Mouse (Mus musculus) midbrain, embryonic 14.5 days (tissue): ENCODE data around the gene Arl2bp. TPM values are rescaled to one million over a fixed set of nuclear protein-coding genes. Genes with fewer than 3 reads are reported as not detected.

Source experiments
- ATAC-seq: fragments of 200-750 bp; cut with Nextera tagmentation; 2 replicates; pipeline ENCODE4 v1.8.0; 2017; ENCODE audit warnings: moderate number of reproducible peaks, moderate library complexity; ENCODE audit not compliant: low FRiP score, low TSS enrichment
- DNase-seq: peaks from one replicate; pipeline ENCODE4 v3.0.0-alpha.2; 2015
- H3K27ac ChIP-seq: fragments of 300-500 bp; sonication (generic); replicated peaks from 2 replicates; pipeline ENCODE4 v1.5.1; 2014; ENCODE audit warnings: mild to moderate bottlenecking, low read depth, low read length, moderate library complexity
- H3K27me3 ChIP-seq: fragments of 300-500 bp; sonication (generic); 2 replicates; pipeline ENCODE4 v1.6.1; 2014; ENCODE audit warnings: low read length, control low read depth, mixed read lengths; ENCODE audit not compliant: control insufficient read depth, insufficient read depth
- H3K36me3 ChIP-seq: fragments of 300-500 bp; sonication (generic); 2 replicates; pipeline ENCODE4 v1.6.1; 2014; ENCODE audit warnings: low read length, control low read depth; ENCODE audit not compliant: control insufficient read depth, insufficient read depth
- H3K4me1 ChIP-seq: fragments of 300-500 bp; sonication (generic); 2 replicates; pipeline ENCODE4 v1.6.1; 2014; ENCODE audit warnings: mild to moderate bottlenecking, antibody characterized with exemption, low read length, control low read depth; ENCODE audit not compliant: control insufficient read depth, insufficient read depth
- H3K4me2 ChIP-seq: fragments of 300-500 bp; sonication (generic); 2 replicates; pipeline ENCODE4 v1.6.1; 2014; ENCODE audit warnings: mild to moderate bottlenecking, low read length, moderate library complexity
- H3K4me3 ChIP-seq: fragments of 300-500 bp; sonication (generic); replicated peaks from 2 replicates; pipeline ENCODE4 v1.5.1; 2014; ENCODE audit warnings: low read depth, low read length
- H3K9ac ChIP-seq: fragments of 300-500 bp; sonication (generic); replicated peaks from 2 replicates; pipeline ENCODE4 v1.6.1; 2014; ENCODE audit warnings: mild to moderate bottlenecking, low read length, moderate library complexity
- H3K9me3 ChIP-seq: fragments of 300-500 bp; sonication (generic); 2 replicates; pipeline ENCODE4 v1.6.1; 2016; ENCODE audit warnings: low read length, control low read depth, mixed read lengths; ENCODE audit not compliant: control insufficient read depth
- WGBS: fragments of 180-500 bp; shearing (Covaris S2); extraction: QIAGEN DNeasy Blood & Tissue Kit; methylation state at CpG from one replicate; pipeline ENCODE4 v1.1.7; 2014; 5-methylcytosine and 5-hydroxymethylcytosine counted together
- polyA plus RNA-seq: library from polyadenylated mRNA; unstranded; fragments of >200 nt; fragmentation: Nextera tagmentation; extraction: Ambion mirVana; gene quantifications from 2 replicates; pipeline ENCODE4 v1.2.1, GENCODE M21; 2014

Arl2bp gene
- polyA plus RNA-seq, 1 experiment from 2014 or later, result 99.4 TPM

DNA sequence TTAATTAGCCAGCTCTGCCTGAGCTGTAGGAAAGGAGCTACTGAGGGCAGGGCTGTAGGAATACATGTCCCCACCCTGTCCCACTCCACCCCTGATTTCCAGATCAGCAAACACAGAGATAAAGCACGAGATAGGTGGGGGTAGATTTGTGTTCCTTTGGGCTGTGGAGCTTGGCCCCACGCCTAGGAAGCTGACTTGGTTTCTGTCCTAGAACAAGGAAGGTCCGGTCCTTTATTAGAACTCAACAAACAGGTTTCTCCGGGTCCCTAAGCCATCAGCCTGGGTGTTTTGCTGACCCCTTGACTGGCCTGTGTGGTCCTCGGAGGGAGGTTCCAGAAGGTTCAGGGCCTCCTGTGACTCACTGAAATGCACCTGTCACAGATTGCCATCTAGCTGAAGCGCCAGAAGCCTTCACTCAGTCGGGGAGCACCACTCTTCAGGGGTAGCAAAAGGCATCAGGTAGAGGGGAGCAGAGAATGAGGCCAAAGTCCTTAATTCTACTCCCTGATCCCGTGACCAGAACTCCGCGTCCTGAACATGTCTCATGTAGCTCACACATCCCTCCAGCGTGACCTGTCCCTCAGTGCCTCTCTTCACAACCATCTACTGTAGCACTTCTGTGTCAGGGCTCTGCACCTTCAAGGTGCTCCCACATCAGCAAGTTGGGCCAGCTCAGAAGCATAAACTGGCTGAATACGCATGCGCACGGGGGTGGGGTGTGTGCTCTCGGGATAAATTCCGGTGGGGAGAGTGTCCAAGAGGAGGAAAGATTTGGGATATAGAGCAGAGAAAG lies 16.5 kb downstream of the Arl2bp start:
- no peaks in the 10 kb centered on the region for H3K27me3 ChIP-seq
- H3K4me1 ChIP-seq, result no peaks in the 10 kb centered on the region
- no peak overlapping the region for H3K4me2 ChIP-seq
- no peaks in the 10 kb centered on the region for H3K9me3 ChIP-seq
- H3K27ac ChIP-seq, result no peak overlapping the region
- ATAC-seq, result no peak
- no peaks in the 10 kb centered on the region for H3K36me3 ChIP-seq
- no peak overlapping the region for H3K4me3 ChIP-seq
- WGBS, result 83% methylated on average over 16 of the region's 16 CpGs
- H3K9ac ChIP-seq, result no peak overlapping the region
- no peak for DNase-seq

DNA sequence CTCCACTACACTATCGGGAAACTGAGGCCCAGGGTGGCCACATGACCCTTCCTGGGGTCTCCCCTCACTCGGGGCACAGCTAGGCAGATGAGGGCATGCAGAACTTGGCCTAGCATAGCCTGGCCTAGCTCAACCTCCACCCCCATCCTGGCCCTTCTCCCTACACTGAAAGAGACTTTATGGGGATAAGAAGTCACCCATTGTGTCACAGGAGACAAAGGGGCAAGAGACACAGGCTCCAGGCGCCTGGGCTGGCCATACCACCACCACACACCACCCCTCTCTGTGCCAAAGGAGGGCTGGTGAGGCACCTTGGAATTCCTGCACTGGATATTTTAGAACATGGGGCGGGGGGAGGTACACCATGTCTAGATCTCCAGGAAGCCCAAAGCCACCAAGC lies 17.9 kb downstream of the Arl2bp start:
- Histone ChIP-seq H3K4me3 (no peak overlapping the region), H3K36me3 (no peaks in the 10 kb centered on the region), H3K9ac (no peak overlapping the region), H3K9me3 (no peaks in the 10 kb centered on the region), H3K4me1 (no peaks in the 10 kb centered on the region), H3K27me3 (no peaks in the 10 kb centered on the region), H3K27ac (no peak overlapping the region), H3K4me2 (no peak overlapping the region)
- 68% methylated on average over 4 of the region's 4 CpGs for WGBS
- no peak for ATAC-seq
- DNase-seq, result no peak

DNA sequence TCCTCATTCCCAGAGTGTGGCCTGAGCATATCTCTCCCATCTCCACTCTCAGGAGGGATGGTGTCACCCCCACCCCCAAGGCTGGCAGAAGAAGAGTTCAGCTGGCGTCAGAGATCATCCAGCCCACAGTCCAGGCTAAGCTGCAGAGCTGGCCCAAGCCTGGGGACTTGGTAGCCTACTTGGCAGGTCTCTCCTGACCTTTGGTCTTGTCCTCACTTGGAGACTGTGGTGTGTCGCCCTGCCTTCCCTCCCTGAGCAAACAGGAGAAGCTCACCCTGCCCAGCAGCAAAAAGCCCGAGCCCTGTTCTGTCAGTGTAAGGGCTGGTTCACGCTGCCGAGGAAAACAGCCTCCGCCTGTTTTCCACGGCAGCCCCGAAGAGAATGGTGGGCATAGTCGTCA lies 19.6 kb downstream of the Arl2bp start:
- DNase-seq (no peak), ATAC-seq (no peak)
- H3K36me3 ChIP-seq, result no peaks in the 10 kb centered on the region
- H3K9ac ChIP-seq, result no peak overlapping the region
- 76% methylated on average over 9 of the region's 9 CpGs for WGBS
- H3K4me2 ChIP-seq, result no peak overlapping the region
- no peaks in the 10 kb centered on the region for H3K27me3 ChIP-seq
- no peak overlapping the region for H3K4me3 ChIP-seq
- H3K9me3 ChIP-seq, result no peaks in the 10 kb centered on the region
- no peak overlapping the region for H3K27ac ChIP-seq
- H3K4me1 ChIP-seq, result no peaks in the 10 kb centered on the region

- Histone ChIP-seq H3K27ac (no peak overlapping the region), H3K9ac (no peak overlapping the region), H3K9me3 (no peaks in the 10 kb centered on the region), H3K36me3 (no peaks in the 10 kb centered on the region), H3K4me2 (no peak overlapping the region), H3K4me1 (peaks cover 12% of the 10 kb centered on the region), H3K4me3 (no peak overlapping the region), H3K27me3 (peaks cover 43% of the 10 kb centered on the region)
- no peak for ATAC-seq
- no peak for DNase-seq
- 3% methylated on average over 6 of the region's 6 CpGs for WGBS
Measured at GRCm38 (mm10) chr8:94694701-94695100, 28.3 kb downstream of the Arl2bp start.

GRCm38 (mm10) chr8:94695341-94695993 lies 29.1 kb downstream of the Arl2bp start:
- Histone ChIP-seq H3K27me3 (peaks cover 43% of the 10 kb centered on the region), H3K4me2 (peak overlapping the region; percentile 68), H3K9me3 (no peaks in the 10 kb centered on the region), H3K4me3 (peak overlapping the region; percentile 38), H3K9ac (peak overlapping the region; percentile 40; the same call in 1 of the 2 replicates), H3K36me3 (no peaks in the 10 kb centered on the region), H3K27ac (no peak overlapping the region), H3K4me1 (peaks cover 12% of the 10 kb centered on the region)
- DNase-seq, result peak; percentile 36
- WGBS, result under 1% methylated on average over 31 of the region's 31 CpGs
- ATAC-seq, result peak; percentile 34

GRCm38 (mm10) chr8:94695994-94696384 lies 29.6 kb downstream of the Arl2bp start, which contains the start of gene Pllp:
Gene Pllp (minus strand): TSS chr8:94696278.
- H3K36me3 ChIP-seq, result no peaks in the 10 kb centered on the region
- ATAC-seq (peak; percentile 37), DNase-seq (peak; percentile 73)
- H3K4me3 ChIP-seq, result peak within 1 kb of the TSS; percentile 38
- under 1% methylated on average over 41 of the region's 41 CpGs for WGBS
- peak within 1 kb of the TSS; percentile 40; the same call in 1 of the 2 replicates for H3K9ac ChIP-seq
- H3K27ac ChIP-seq, result no peak within 1 kb of the TSS
- H3K9me3 ChIP-seq, result no peaks in the 10 kb centered on the region
- H3K4me2 ChIP-seq, result peak within 1 kb of the TSS; percentile 68
- H3K27me3 ChIP-seq, result peaks cover 43% of the 10 kb centered on the region
- peaks cover 12% of the 10 kb centered on the region for H3K4me1 ChIP-seq

DNA sequence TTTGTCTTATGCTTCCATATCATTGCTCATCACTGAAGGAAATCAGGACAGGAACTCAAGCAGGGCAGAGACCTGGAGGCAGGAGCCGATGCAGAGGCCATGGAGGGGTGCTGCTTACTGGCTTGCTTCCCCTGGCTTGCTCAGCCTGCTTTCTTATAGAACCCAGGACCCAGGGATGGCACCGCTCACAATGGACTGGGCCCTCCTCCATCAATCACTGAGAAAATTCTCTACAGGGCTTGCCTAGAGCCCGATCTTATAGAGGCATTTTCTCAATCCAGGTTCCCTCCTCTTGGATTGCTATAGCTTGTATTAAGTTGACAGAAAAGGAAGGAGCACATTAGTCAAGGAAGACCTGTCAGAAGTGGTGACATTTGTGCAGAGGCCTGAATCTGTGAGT lies 30.2 kb downstream of the Arl2bp start:
- no peak overlapping the region for H3K9ac ChIP-seq
- DNase-seq (no peak), ATAC-seq (no peak)
- H3K27ac ChIP-seq, result no peak overlapping the region
- peaks cover 12% of the 10 kb centered on the region for H3K4me1 ChIP-seq
- H3K27me3 ChIP-seq, result peaks cover 43% of the 10 kb centered on the region
- H3K4me2 ChIP-seq, result peak overlapping the region; percentile 68
- H3K9me3 ChIP-seq, result no peaks in the 10 kb centered on the region
- no peak overlapping the region; the same call in 1 of the 2 replicates for H3K4me3 ChIP-seq
- 54% methylated on average over 3 of the region's 3 CpGs for WGBS
- H3K36me3 ChIP-seq, result no peaks in the 10 kb centered on the region

- H3K4me2 ChIP-seq, result no peak overlapping the region
- DNase-seq (no peak), ATAC-seq (no peak)
- H3K9ac ChIP-seq, result no peak overlapping the region
- no peaks in the 10 kb centered on the region for H3K9me3 ChIP-seq
- no peaks in the 10 kb centered on the region for H3K36me3 ChIP-seq
- peaks cover 12% of the 10 kb centered on the region for H3K4me1 ChIP-seq
- WGBS, result 76% methylated on average over 6 of the region's 6 CpGs
- no peak overlapping the region for H3K4me3 ChIP-seq
- peaks cover 43% of the 10 kb centered on the region for H3K27me3 ChIP-seq
- H3K27ac ChIP-seq, result no peak overlapping the region
Measured at GRCm38 (mm10) chr8:94697956-94698355, 31.6 kb downstream of the Arl2bp start.
